Mouse (Mus musculus) hindbrain, embryonic 11.5 days (tissue): ENCODE measurements around the gene Clgn. TPM values are rescaled to one million over a fixed set of nuclear protein-coding genes. Genes with fewer than 3 reads are reported as not detected.

ENCODE experiments used
- ATAC-seq: fragments of 200-750 bp; cut with Nextera tagmentation; 2 replicates; pipeline ENCODE4 v1.8.0; 2017; ENCODE audit warnings: mild to moderate bottlenecking, moderate TSS enrichment, moderate library complexity; ENCODE audit not compliant: low FRiP score
- DNase-seq: peaks from one replicate; pipeline ENCODE4 v3.0.0-alpha.2; 2015; ENCODE audit warnings: low spot score
- H3K27ac ChIP-seq: fragments of 300-500 bp; sonication (generic); 2 replicates; pipeline ENCODE4 v1.5.1; 2014; ENCODE audit warnings: mild to moderate bottlenecking, low read depth, low read length
- H3K27me3 ChIP-seq: fragments of 300-500 bp; sonication (generic); 2 replicates; pipeline ENCODE4 v1.6.1; 2014; ENCODE audit warnings: mild to moderate bottlenecking, low read length, moderate library complexity, mixed read lengths; ENCODE audit not compliant: control insufficient read depth, insufficient read depth
- H3K36me3 ChIP-seq: fragments of 300-500 bp; sonication (generic); 2 replicates; pipeline ENCODE4 v1.6.1; 2014; ENCODE audit warnings: mild to moderate bottlenecking, low read length, moderate library complexity, mixed read lengths; ENCODE audit not compliant: control insufficient read depth, insufficient read depth
- H3K4me1 ChIP-seq: fragments of 300-500 bp; sonication (generic); replicated peaks from 2 replicates; pipeline ENCODE4 v1.6.1; 2014; ENCODE audit warnings: low read length, mixed read lengths; ENCODE audit not compliant: control insufficient read depth, insufficient read depth
- H3K4me2 ChIP-seq: fragments of 300-500 bp; sonication (generic); replicated peaks from 2 replicates; pipeline ENCODE4 v1.6.1; 2014; ENCODE audit warnings: mild to moderate bottlenecking, low read depth, low read length
- H3K4me3 ChIP-seq: fragments of 300-500 bp; sonication (generic); 2 replicates; pipeline ENCODE4 v1.5.1; 2014; ENCODE audit warnings: low read depth, low read length
- H3K9ac ChIP-seq: fragments of 300-500 bp; sonication (generic); 2 replicates; pipeline ENCODE4 v1.6.1; 2014; ENCODE audit warnings: low read depth, low read length
- H3K9me3 ChIP-seq: fragments of 300-500 bp; sonication (generic); 2 replicates; pipeline ENCODE4 v1.6.1; 2016; ENCODE audit warnings: low read length; ENCODE audit not compliant: control insufficient read depth
- WGBS: fragments of 180-500 bp; shearing (Covaris S2); extraction: QIAGEN DNeasy Blood & Tissue Kit; methylation state at CpG from one replicate; pipeline ENCODE4 v1.1.7; 2014; 5-methylcytosine and 5-hydroxymethylcytosine counted together
- polyA plus RNA-seq: library from polyadenylated mRNA; unstranded; fragments of >200 nt; fragmentation: Nextera tagmentation; extraction: Ambion mirVana; gene quantifications from 2 replicates; pipeline ENCODE4 v1.2.1, GENCODE M21; 2014

Gene Clgn
- polyA plus RNA-seq, 1 experiment from 2014 or later = 5.6 TPM

DNA sequence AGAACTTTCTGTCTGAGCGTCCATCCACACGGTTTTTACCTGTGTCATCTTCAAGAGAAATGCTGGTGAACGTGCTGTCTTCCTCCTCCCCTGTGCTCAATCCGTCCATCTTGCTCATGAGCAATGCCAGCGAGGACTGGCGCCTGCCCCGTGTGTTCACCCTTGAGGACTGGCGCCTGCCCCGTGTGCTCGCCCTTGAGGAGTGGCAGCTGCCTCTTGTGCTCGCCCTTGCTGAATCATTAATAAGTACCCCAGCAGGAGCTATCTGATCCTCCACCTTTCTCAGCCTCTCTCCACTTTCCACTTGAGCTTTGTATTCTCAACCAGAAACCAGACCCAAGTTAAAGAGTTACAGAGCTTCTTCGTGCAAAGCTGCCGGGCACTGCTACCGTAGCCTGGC lies 68.6 kb downstream of the Clgn start, which contains the start of gene Scoc:
TSS of gene Scoc (minus strand) at position 170 of the 400 bp plus-strand sequence.
- no peak within 1 kb of the TSS for H3K4me2 ChIP-seq
- H3K27ac ChIP-seq = no peak within 1 kb of the TSS
- ATAC-seq = no peak
- no peaks in the 10 kb centered on the region for H3K27me3 ChIP-seq
- 73% methylated on average over 14 of the region's 14 CpGs for WGBS
- no peaks in the 10 kb centered on the region for H3K4me1 ChIP-seq
- no peaks in the 10 kb centered on the region for H3K36me3 ChIP-seq
- no peak for DNase-seq
- no peaks in the 10 kb centered on the region for H3K9me3 ChIP-seq
- no peak within 1 kb of the TSS for H3K4me3 ChIP-seq
- H3K9ac ChIP-seq = no peak within 1 kb of the TSS

DNA sequence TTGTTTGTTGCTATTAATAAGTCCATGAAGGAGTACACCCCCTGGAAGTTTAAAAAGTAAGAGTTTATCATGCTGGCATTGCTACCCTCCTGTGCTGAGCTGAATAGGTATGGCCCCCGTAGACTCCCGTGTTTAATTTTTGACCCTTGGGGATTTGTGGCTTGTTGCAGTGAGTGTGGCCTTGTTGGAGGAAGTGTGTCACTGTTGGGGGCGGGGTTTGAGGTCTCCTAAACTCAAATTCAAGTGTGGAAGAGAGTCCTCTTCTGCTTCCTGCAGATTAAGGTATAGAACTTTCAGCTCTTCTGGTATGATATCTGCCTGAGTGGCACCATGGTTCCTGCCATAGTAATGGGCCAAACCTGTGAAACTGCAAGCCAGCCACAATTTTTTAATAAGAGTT lies 69.9 kb downstream of the Clgn start:
- Histone ChIP-seq H3K36me3 (no peaks in the 10 kb centered on the region), H3K27ac (no peak overlapping the region), H3K4me1 (no peaks in the 10 kb centered on the region), H3K4me3 (no peak overlapping the region), H3K9ac (no peak overlapping the region), H3K9me3 (no peaks in the 10 kb centered on the region), H3K27me3 (no peaks in the 10 kb centered on the region), H3K4me2 (no peak overlapping the region)
- ATAC-seq = no peak
- DNase-seq = no peak
- WGBS = 64% methylated on average over 3 of the region's 3 CpGs

Other genes with a start within 250 kb of the Clgn start
- 12.8 and 14.8 TPM in 2 replicates for gene Tbc1d9, start 224.5 kb upstream of the Clgn start, polyA plus RNA-seq
- 6.3 and 8.5 TPM in 2 replicates for gene Gm10645, start 223.7 kb upstream of the Clgn start, polyA plus RNA-seq
- 0.08 TPM in 1 of 2 replicates, not detected in the other for gene Ucp1, start 99.5 kb upstream of the Clgn start, polyA plus RNA-seq
- gene Elmod2, start 57.4 kb upstream of the Clgn start, polyA plus RNA-seq = 24.8 and 26.5 TPM in 2 replicates
- gene Mgat4d, start 41.4 kb upstream of the Clgn start, polyA plus RNA-seq = not detected in 2 replicates
- gene Scoc, start 68.5 kb downstream of the Clgn start, polyA plus RNA-seq = 200 and 206 TPM in 2 replicates
- 0.11 and 0.14 TPM in 2 replicates for gene Olfr370, start 145.9 kb downstream of the Clgn start, polyA plus RNA-seq
- gene Ndufb7, start 176.8 kb downstream of the Clgn start, polyA plus RNA-seq = 358 and 366 TPM in 2 replicates
- gene Tecr, start 218.1 kb downstream of the Clgn start, polyA plus RNA-seq = 732 and 754 TPM in 2 replicates
- gene Dnajb1, start 218.3 kb downstream of the Clgn start, polyA plus RNA-seq = 66.1 and 66.7 TPM in 2 replicates